Mouse (Mus musculus): ENCODE results near the gene 4930415O20Rik.
A peak's percentile ranks its signal among the peaks of the same experiment; 100 is the strongest.

4930415O20Rik gene

GRCm38 (mm10) chr15:98607557-98607956 lies 36.8 kb downstream of the 4930415O20Rik start:
- peak; percentile 78 to 85 for DNase-seq

- DNase-seq, result peak in 1 of 2 experiments; percentile 44
These were observed 37.4 kb downstream of the 4930415O20Rik start for GRCm38 (mm10) chr15:98608058-98608783.

GRCm38 (mm10) chr15:98608784-98609250 lies 38.0 kb downstream of the 4930415O20Rik start:
- peak; percentile 51 to 70 for DNase-seq

GRCm38 (mm10) chr15:98609331-98610130 lies 38.7 kb downstream of the 4930415O20Rik start, which contains the start of gene Adcy6:
Gene Adcy6 (minus strand): TSS chr15:98610076.
- DNase-seq, result peak; percentile 88 to 94

GRCm38 (mm10) chr15:98610131-98610633 lies 39.4 kb downstream of the 4930415O20Rik start:
- DNase-seq, result no peak

GRCm38 (mm10) chr15:98612229-98612628 lies 41.4 kb downstream of the 4930415O20Rik start:
- no peak for DNase-seq

- peak; percentile 49 to 62 for DNase-seq
These were observed 43.7 kb downstream of the 4930415O20Rik start for GRCm38 (mm10) chr15:98614551-98614950.

GRCm38 (mm10) chr15:98614971-98615370 lies 44.2 kb downstream of the 4930415O20Rik start:
- DNase-seq, result peak in 1 of 2 experiments; percentile 39

- no peak for DNase-seq
These were observed 44.9 kb downstream of the 4930415O20Rik start for GRCm38 (mm10) chr15:98615751-98616150.

- DNase-seq, result peak in 1 of 2 experiments; percentile 45
These were observed 45.8 kb downstream of the 4930415O20Rik start for GRCm38 (mm10) chr15:98616362-98617175.

GRCm38 (mm10) chr15:98617176-98617537 lies 46.4 kb downstream of the 4930415O20Rik start:
- DNase-seq, result peak; percentile 86

GRCm38 (mm10) chr15:98622199-98622598 lies 51.4 kb downstream of the 4930415O20Rik start:
- DNase-seq, result peak in 1 of 2 experiments; percentile 30

GRCm38 (mm10) chr15:98622721-98623120 lies 51.9 kb downstream of the 4930415O20Rik start:
- DNase-seq, result no peak

GRCm38 (mm10) chr15:98623361-98623821 lies 52.6 kb downstream of the 4930415O20Rik start:
- no peak for DNase-seq

- DNase-seq, result no peak
These were observed 55.3 kb downstream of the 4930415O20Rik start for GRCm38 (mm10) chr15:98626078-98626477.

- DNase-seq, result no peak
These were observed 55.8 kb downstream of the 4930415O20Rik start for GRCm38 (mm10) chr15:98626487-98627212.

GRCm38 (mm10) chr15:98628589-98629254 lies 57.9 kb downstream of the 4930415O20Rik start:
- peak in 1 of 2 experiments; percentile 53 for DNase-seq

- DNase-seq, result no peak
These were observed 58.7 kb downstream of the 4930415O20Rik start for GRCm38 (mm10) chr15:98629464-98629863.

- DNase-seq, result no peak
These were observed 59.7 kb downstream of the 4930415O20Rik start, which contains the start of gene Cacnb3 for GRCm38 (mm10) chr15:98630540-98630939. Gene Cacnb3 (plus strand): TSS chr15:98630840.

GRCm38 (mm10) chr15:98631493-98631892 lies 60.7 kb downstream of the 4930415O20Rik start:
- DNase-seq, result peak; percentile 90 to 92

All from kidney, postnatal 4 days (tissue).